Mouse (Mus musculus): ENCODE data around the gene Notch4. TPM values are rescaled to one million over a fixed set of nuclear protein-coding genes. Genes with fewer than 3 reads are reported as not detected.
A peak's percentile ranks its signal among the peaks of the same experiment; 100 is the strongest.

Notch4 gene
- polyA plus RNA-seq, 1 experiment from 2014 or later, result 9.8 TPM

DNA sequence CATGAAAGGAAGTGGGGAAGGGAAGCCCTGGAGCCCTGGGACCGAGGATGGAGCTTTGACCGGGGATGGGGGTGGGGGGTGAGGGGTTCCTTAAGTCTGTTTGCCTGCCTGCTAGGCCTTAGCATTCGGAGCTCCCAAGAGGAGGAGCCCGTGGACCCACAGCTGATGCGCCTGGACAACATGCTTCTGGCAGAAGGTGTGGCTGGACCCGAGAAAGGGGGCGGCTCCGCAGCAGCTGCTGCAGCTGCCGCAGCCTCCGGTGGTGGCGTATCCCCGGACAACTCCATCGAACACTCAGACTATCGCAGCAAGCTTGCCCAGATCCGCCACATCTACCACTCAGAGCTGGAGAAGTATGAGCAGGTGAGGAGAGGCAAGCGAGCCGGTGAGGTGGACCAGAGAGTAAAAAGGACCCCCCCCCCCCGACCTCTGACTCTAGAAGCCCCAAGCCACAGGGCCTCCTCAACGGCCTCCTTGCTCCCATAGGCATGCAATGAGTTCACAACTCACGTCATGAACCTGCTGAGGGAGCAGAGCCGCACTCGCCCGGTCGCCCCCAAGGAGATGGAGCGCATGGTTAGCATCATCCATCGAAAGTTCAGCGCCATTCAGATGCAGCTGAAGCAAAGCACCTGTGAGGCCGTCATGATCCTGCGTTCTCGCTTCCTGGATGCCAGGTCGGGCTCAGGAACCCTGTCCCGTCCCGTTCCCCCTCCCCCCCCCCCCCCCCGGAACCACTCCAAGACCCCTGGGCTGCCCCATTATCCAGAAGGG, 29.9 kb downstream of the Notch4 start:
- H3K27me3 ChIP-seq (ENCODE audit: control insufficient read depth, insufficient read depth, low read length), result no peaks in the 10 kb centered on the region
- H3K4me1 ChIP-seq (ENCODE audit: control insufficient read depth in 2 of 2, insufficient read depth in 2 of 2, low read length in 2 of 2), result peaks cover 28 to 62% of the 10 kb centered on the region in 2 experiments
- peak overlapping the region; percentile 75 to 79 for H3K4me3 ChIP-seq (ENCODE audit: control insufficient read depth in 1 of 2, insufficient read depth in 1 of 2, low read depth in 1 of 2, low read length in 2 of 2)
- peak overlapping the region; percentile 97 for H3K9ac ChIP-seq (ENCODE audit: low read length)
- peaks cover 29% of the 10 kb centered on the region for H3K36me3 ChIP-seq (ENCODE audit: control insufficient read depth, insufficient read depth, low read length)
- no peaks in the 10 kb centered on the region for H3K9me3 ChIP-seq (ENCODE audit: control insufficient read depth, low read length)
- 60% methylated on average over 34 of the region's 34 CpGs for WGBS
- peak overlapping the region in 1 of 2 experiments; percentile 94; a peak in 1 of 4 replicates for H3K27ac ChIP-seq (replicated peaks in 1 of 2; ENCODE audit: control insufficient read depth in 1 of 2, insufficient read depth in 1 of 2, low read depth in 2 of 2, low read length in 2 of 2)
- peak overlapping the region; percentile 92 for H3K4me2 ChIP-seq (ENCODE audit: low read length)
- no peak for ATAC-seq (ENCODE audit: insufficient number of reproducible peaks, insufficient read depth, low FRiP score, low read depth)

DNA sequence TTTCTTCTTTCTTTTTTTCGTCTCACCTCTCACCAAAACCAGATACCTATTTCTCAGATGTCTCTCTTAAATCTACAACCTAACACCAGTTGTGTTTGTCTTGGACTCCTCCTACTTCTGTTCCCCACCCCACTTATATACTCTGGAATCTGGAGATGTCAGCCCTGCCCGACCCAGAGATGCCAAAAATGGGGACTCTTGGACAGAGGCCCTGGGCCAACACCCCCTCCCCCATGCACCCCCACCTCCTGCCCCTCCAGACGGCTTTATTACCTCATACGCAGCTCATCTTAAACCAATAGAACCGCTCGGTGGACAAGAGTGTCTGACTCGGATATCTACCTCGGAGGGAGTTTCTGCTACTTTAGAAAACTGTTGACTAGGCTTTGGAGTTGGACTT, 32.0 kb downstream of the Notch4 start:
- WGBS, result 70% methylated on average over 8 of the region's 8 CpGs
- ATAC-seq (ENCODE audit: insufficient number of reproducible peaks, insufficient read depth, low FRiP score, low read depth), result no peak
- H3K9me3 ChIP-seq (ENCODE audit: control insufficient read depth, low read length), result no peaks in the 10 kb centered on the region
- peaks cover 23 to 42% of the 10 kb centered on the region in 2 experiments for H3K4me1 ChIP-seq (ENCODE audit: control insufficient read depth in 2 of 2, insufficient read depth in 2 of 2, low read length in 2 of 2)
- H3K4me3 ChIP-seq (ENCODE audit: control insufficient read depth in 1 of 2, insufficient read depth in 1 of 2, low read depth in 1 of 2, low read length in 2 of 2), result no peak overlapping the region
- H3K27ac ChIP-seq (replicated peaks in 1 of 2; ENCODE audit: control insufficient read depth in 1 of 2, insufficient read depth in 1 of 2, low read depth in 2 of 2, low read length in 2 of 2), result 0 out of 4 replicates have a peak overlapping the region, but pooled peaks of 1 of the 2 experiments have one; percentile 1
- H3K4me2 ChIP-seq (ENCODE audit: low read length), result no peak overlapping the region
- H3K36me3 ChIP-seq (ENCODE audit: control insufficient read depth, insufficient read depth, low read length), result peaks cover 42% of the 10 kb centered on the region
- H3K27me3 ChIP-seq (ENCODE audit: control insufficient read depth, insufficient read depth, low read length), result no peaks in the 10 kb centered on the region
- no peak overlapping the region for H3K9ac ChIP-seq (ENCODE audit: low read length)

GRCm38 (mm10) chr17:34597566-34598095, 33.6 kb downstream of the Notch4 start, which contains the start of gene Ager:
Gene Ager, plus strand, starts transcription at chr17:34597862.
- peak within 1 kb of the TSS; percentile 23; the same call in 1 of the 2 replicates for H3K4me2 ChIP-seq (ENCODE audit: low read length)
- ATAC-seq (ENCODE audit: insufficient number of reproducible peaks, insufficient read depth, low FRiP score, low read depth), result no peak
- peaks cover 51% of the 10 kb centered on the region for H3K36me3 ChIP-seq (ENCODE audit: control insufficient read depth, insufficient read depth, low read length)
- no peaks in the 10 kb centered on the region for H3K9me3 ChIP-seq (ENCODE audit: control insufficient read depth, low read length)
- no peak within 1 kb of the TSS for H3K4me3 ChIP-seq (ENCODE audit: control insufficient read depth in 1 of 2, insufficient read depth in 1 of 2, low read depth in 1 of 2, low read length in 2 of 2)
- peak within 1 kb of the TSS; percentile 47; the same call in 1 of the 2 replicates for H3K9ac ChIP-seq (ENCODE audit: low read length)
- H3K27ac ChIP-seq (replicated peaks in 1 of 2; ENCODE audit: control insufficient read depth in 1 of 2, insufficient read depth in 1 of 2, low read depth in 2 of 2, low read length in 2 of 2), result no peak within 1 kb of the TSS
- H3K4me1 ChIP-seq (ENCODE audit: control insufficient read depth in 2 of 2, insufficient read depth in 2 of 2, low read length in 2 of 2), result peaks cover 17 to 41% of the 10 kb centered on the region in 2 experiments; a peak in 3 of 4 replicates
- WGBS, result 8% methylated on average over 6 of the region's 6 CpGs
- no peaks in the 10 kb centered on the region for H3K27me3 ChIP-seq (ENCODE audit: control insufficient read depth, insufficient read depth, low read length)

DNA sequence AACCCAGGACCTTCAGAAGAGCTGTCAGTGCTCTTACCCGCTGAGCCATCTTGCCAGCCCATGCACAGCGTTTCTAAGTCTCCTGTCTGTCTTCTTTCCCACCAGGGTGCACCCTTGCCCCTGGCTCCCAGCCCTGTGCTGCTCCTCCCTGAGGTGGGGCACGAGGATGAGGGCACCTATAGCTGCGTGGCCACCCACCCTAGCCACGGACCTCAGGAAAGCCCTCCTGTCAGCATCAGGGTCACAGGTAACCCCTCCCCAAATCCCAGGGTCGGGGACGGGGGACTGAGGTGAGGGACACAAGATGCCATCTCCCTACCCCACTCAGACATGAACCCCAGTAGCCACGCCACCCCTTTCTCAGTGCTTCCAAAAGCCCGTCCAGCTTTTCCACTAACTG, 35.8 kb downstream of the Notch4 start:
- Histone ChIP-seq H3K4me3 (ENCODE audit: control insufficient read depth in 1 of 2, insufficient read depth in 1 of 2, low read depth in 1 of 2, low read length in 2 of 2) (no peak overlapping the region), H3K27ac (replicated peaks in 1 of 2; ENCODE audit: control insufficient read depth in 1 of 2, insufficient read depth in 1 of 2, low read depth in 2 of 2, low read length in 2 of 2) (no peak overlapping the region), H3K4me1 (ENCODE audit: control insufficient read depth in 2 of 2, insufficient read depth in 2 of 2, low read length in 2 of 2) (peaks cover 18 to 28% of the 10 kb centered on the region in 2 experiments)

DNA sequence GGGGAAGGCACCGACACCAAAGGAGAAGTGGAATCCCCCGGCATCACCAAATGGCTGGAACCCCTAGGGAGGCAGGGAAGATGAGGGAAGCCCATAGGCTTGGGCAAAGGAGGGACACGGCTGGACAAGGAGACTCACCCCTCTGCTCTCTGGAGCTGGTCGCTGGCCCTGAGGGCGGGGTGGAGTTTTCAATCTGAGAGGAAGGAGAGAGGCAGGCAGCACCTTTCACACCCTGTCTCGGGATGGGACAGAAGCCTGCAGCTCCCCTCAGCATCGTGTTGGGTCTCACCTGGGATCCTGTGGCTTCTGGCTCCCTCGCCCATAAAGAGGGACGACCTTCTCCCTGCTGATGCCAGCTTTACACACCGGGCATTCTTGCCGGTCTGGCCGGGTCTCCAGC, 37.7 kb downstream of the Notch4 start:
- Histone ChIP-seq H3K27me3 (ENCODE audit: control insufficient read depth, insufficient read depth, low read length) (no peaks in the 10 kb centered on the region), H3K27ac (replicated peaks in 1 of 2; ENCODE audit: control insufficient read depth in 1 of 2, insufficient read depth in 1 of 2, low read depth in 2 of 2, low read length in 2 of 2) (no peak overlapping the region), H3K9ac (ENCODE audit: low read length) (no peak overlapping the region), H3K4me1 (ENCODE audit: control insufficient read depth in 2 of 2, insufficient read depth in 2 of 2, low read length in 2 of 2) (peaks cover 25 to 34% of the 10 kb centered on the region in 2 experiments), H3K4me3 (ENCODE audit: control insufficient read depth in 1 of 2, insufficient read depth in 1 of 2, low read depth in 1 of 2, low read length in 2 of 2) (no peak overlapping the region), H3K36me3 (ENCODE audit: control insufficient read depth, insufficient read depth, low read length) (peaks cover 22% of the 10 kb centered on the region), H3K4me2 (ENCODE audit: low read length) (no peak overlapping the region), H3K9me3 (ENCODE audit: control insufficient read depth, low read length) (no peaks in the 10 kb centered on the region)
- WGBS, result 83% methylated on average over 12 of the region's 12 CpGs
- ATAC-seq (ENCODE audit: insufficient number of reproducible peaks, insufficient read depth, low FRiP score, low read depth), result no peak

More for the DNA sequence above, 35.8 kb downstream of the Notch4 start:
- H3K9ac ChIP-seq (ENCODE audit: low read length), result no peak overlapping the region
- no peaks in the 10 kb centered on the region for H3K9me3 ChIP-seq (ENCODE audit: control insufficient read depth, low read length)
- WGBS, result 76% methylated on average over 9 of the region's 9 CpGs
- peaks cover 40% of the 10 kb centered on the region for H3K36me3 ChIP-seq (ENCODE audit: control insufficient read depth, insufficient read depth, low read length)
- H3K27me3 ChIP-seq (ENCODE audit: control insufficient read depth, insufficient read depth, low read length), result no peaks in the 10 kb centered on the region
- no peak for ATAC-seq (ENCODE audit: insufficient number of reproducible peaks, insufficient read depth, low FRiP score, low read depth)
- H3K4me2 ChIP-seq (ENCODE audit: low read length), result no peak overlapping the region

DNA sequence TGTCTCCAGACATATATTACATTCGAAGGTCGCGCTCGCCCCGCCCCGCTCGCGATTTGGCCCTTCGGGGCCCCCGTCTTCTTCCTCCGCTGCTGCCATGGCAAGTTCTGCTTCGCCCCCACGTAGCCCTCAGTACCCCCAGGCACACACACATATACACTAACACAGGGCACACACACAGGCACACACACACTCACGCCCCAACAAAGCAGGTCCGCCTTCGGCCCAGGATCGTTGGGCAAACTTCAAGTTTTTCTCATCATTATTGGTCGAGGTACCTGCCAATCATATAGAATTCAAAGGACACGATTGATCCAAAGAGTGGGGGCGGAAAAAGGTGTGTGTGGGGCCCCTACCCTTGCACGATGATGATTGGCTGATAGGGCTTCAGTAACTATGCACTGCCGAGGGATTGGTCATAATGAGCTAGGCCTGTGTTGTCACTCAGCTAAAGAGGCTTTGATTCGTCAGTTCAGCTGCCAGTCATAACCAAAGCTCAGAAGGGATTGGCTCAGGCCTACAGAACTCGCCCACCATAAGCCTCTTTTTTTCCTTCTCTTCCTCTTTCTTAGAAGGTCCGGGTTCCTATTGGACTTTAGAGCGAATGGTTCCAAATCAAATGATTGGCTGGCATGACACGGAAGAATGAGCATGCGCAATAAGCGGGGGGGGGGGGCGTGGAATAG, 39.5 kb downstream of the Notch4 start, which contains the start of gene Rnf5:
Rnf5 (minus strand) TSS at position 316 of the 686 bp plus-strand sequence.
- H3K4me2 ChIP-seq (ENCODE audit: low read length), result peak within 1 kb of the TSS; percentile 94
- no peaks in the 10 kb centered on the region for H3K27me3 ChIP-seq (ENCODE audit: control insufficient read depth, insufficient read depth, low read length)
- peak within 1 kb of the TSS; percentile 90 to 96 for H3K4me3 ChIP-seq (ENCODE audit: control insufficient read depth in 1 of 2, insufficient read depth in 1 of 2, low read depth in 1 of 2, low read length in 2 of 2)
- under 1% methylated on average over 30 of the region's 30 CpGs for WGBS
- peak; percentile 92 for ATAC-seq (ENCODE audit: insufficient number of reproducible peaks, insufficient read depth, low FRiP score, low read depth)
- H3K36me3 ChIP-seq (ENCODE audit: control insufficient read depth, insufficient read depth, low read length), result peaks cover 22% of the 10 kb centered on the region
- H3K9me3 ChIP-seq (ENCODE audit: control insufficient read depth, low read length), result no peaks in the 10 kb centered on the region
- H3K9ac ChIP-seq (ENCODE audit: low read length), result peak within 1 kb of the TSS; percentile 95
- peak within 1 kb of the TSS; percentile 87 to 90 for H3K27ac ChIP-seq (replicated peaks in 1 of 2; ENCODE audit: control insufficient read depth in 1 of 2, insufficient read depth in 1 of 2, low read depth in 2 of 2, low read length in 2 of 2)
- peaks cover 17 to 36% of the 10 kb centered on the region in 2 experiments for H3K4me1 ChIP-seq (ENCODE audit: control insufficient read depth in 2 of 2, insufficient read depth in 2 of 2, low read length in 2 of 2)

- Histone ChIP-seq H3K9me3 (ENCODE audit: control insufficient read depth, low read length) (no peaks in the 10 kb centered on the region), H3K9ac (ENCODE audit: low read length) (peak within 1 kb of the TSS; percentile 95), H3K4me1 (ENCODE audit: control insufficient read depth in 2 of 2, insufficient read depth in 2 of 2, low read length in 2 of 2) (peaks cover 17 to 41% of the 10 kb centered on the region in 2 experiments), H3K4me3 (ENCODE audit: control insufficient read depth in 1 of 2, insufficient read depth in 1 of 2, low read depth in 1 of 2, low read length in 2 of 2) (peak within 1 kb of the TSS; percentile 90 to 96), H3K36me3 (ENCODE audit: control insufficient read depth, insufficient read depth, low read length) (peaks cover 22% of the 10 kb centered on the region), H3K27me3 (ENCODE audit: control insufficient read depth, insufficient read depth, low read length) (no peaks in the 10 kb centered on the region), H3K4me2 (ENCODE audit: low read length) (peak within 1 kb of the TSS; percentile 94), H3K27ac (replicated peaks in 1 of 2; ENCODE audit: control insufficient read depth in 1 of 2, insufficient read depth in 1 of 2, low read depth in 2 of 2, low read length in 2 of 2) (peak within 1 kb of the TSS; percentile 87 to 90)
- under 1% methylated on average over 35 of the region's 35 CpGs for WGBS
- ATAC-seq (ENCODE audit: insufficient number of reproducible peaks, insufficient read depth, low FRiP score, low read depth), result peak; percentile 90
These were observed 40.0 kb downstream of the Notch4 start, which contains the start of gene Agpat1 for GRCm38 (mm10) chr17:34604061-34604508. Gene Agpat1, plus strand, starts transcription at chr17:34604262.
